Mouse (Mus musculus) MEL (cell line): ENCODE measurements around the gene Cdc42. TPM values are rescaled to one million over a fixed set of nuclear protein-coding genes. Genes with fewer than 3 reads are reported as not detected.

Experiments
- DNase-seq: peaks from one replicate; pipeline ENCODE4 v3.0.0; 2011; ENCODE audit warnings: low read depth, low spot score
- H3K27ac ChIP-seq: 2 replicates; pipeline ENCODE4 v1.5.1; 2012; ENCODE audit warnings: low read depth, mild to moderate bottlenecking, control low read depth, low read length, moderate library complexity; ENCODE audit not compliant: control insufficient read depth
- H3K27me3 ChIP-seq, 2 experiments: fragments of 150-350 bp in 1 of 2; sonication (generic) in 1 of 2; 2 replicates each; pipeline ENCODE4 v1.6.1; 2012; ENCODE audit warnings: low read length in 2 of 2, mild to moderate bottlenecking in 2 of 2, improper control_type of control experiment in 1 of 2, moderate library complexity in 1 of 2; ENCODE audit not compliant: insufficient read depth in 2 of 2, control insufficient read depth in 1 of 2
- H3K36me3 ChIP-seq, 2 experiments: 2 replicates each; pipeline ENCODE4 v1.6.1; 2012 to 2014; ENCODE audit warnings: low read length in 2 of 2, improper control_type of control experiment in 1 of 2, inconsistent platforms in 1 of 2, mild to moderate bottlenecking in 1 of 2; ENCODE audit not compliant: insufficient read depth in 2 of 2, control insufficient read depth in 1 of 2
- H3K4me1 ChIP-seq, 2 experiments: fragments of 150-350 bp in 1 of 2; sonication (generic) in 1 of 2; 2 replicates each; pipeline ENCODE4 v1.6.1; 2012; ENCODE audit warnings: low read length in 2 of 2, improper control_type of control experiment in 1 of 2, mild to moderate bottlenecking in 1 of 2; ENCODE audit not compliant: insufficient read depth in 2 of 2, control insufficient read depth in 1 of 2
- H3K4me3 ChIP-seq, 2 experiments: fragments of 150-350 bp in 1 of 2; sonication (generic) in 1 of 2; 2 replicates each; pipeline ENCODE4 v1.5.1; 2012; ENCODE audit warnings: low read depth in 2 of 2, low read length in 2 of 2, mild to moderate bottlenecking in 2 of 2, moderate library complexity in 2 of 2, control low read depth in 1 of 2, improper control_type of control experiment in 1 of 2; ENCODE audit not compliant: control insufficient read depth in 1 of 2, insufficient read depth in 1 of 2
- H3K79me2 ChIP-seq: 2 replicates; pipeline ENCODE4 v1.6.1; 2012; ENCODE audit warnings: mild to moderate bottlenecking, low read length, moderate library complexity; ENCODE audit not compliant: control insufficient read depth, poor library complexity, insufficient read depth
- H3K9ac ChIP-seq: 2 replicates; pipeline ENCODE4 v1.6.1; 2012; ENCODE audit warnings: low read depth, mild to moderate bottlenecking, control low read depth, low read length, moderate library complexity; ENCODE audit not compliant: control insufficient read depth, poor library complexity, severe bottlenecking
- H3K9me3 ChIP-seq: fragments of 150-350 bp; sonication (generic); replicated peaks from 2 replicates; pipeline ENCODE4 v1.6.1; 2012; ENCODE audit warnings: mild to moderate bottlenecking, low read length, improper control_type of control experiment, moderate library complexity; ENCODE audit not compliant: insufficient read depth
- BHLHE40 ChIP-seq: IDR thresholded peaks from 2 replicates; pipeline ENCODE4 v1.6.1; 2012; ENCODE audit warnings: low read depth, mild to moderate bottlenecking, inconsistent platforms, low read length, improper control_type of control experiment, borderline replicate concordance
- CHD1 ChIP-seq: IDR thresholded peaks from 2 replicates; pipeline ENCODE4 v1.6.1; 2012; ENCODE audit warnings: low read depth, mild to moderate bottlenecking, inconsistent platforms, low read length, improper control_type of control experiment
- CTCF ChIP-seq, 3 experiments: IDR thresholded peaks in 2 of 3; conservative IDR thresholded peaks in 1 of 3; 2 replicates each; pipeline ENCODE4 v1.5.1; 2011 to 2012; ENCODE audit warnings: low read length in 3 of 3, low read depth in 2 of 3, mild to moderate bottlenecking in 2 of 3, improper control_type of control experiment in 1 of 3, inconsistent platforms in 1 of 3, mixed read lengths in 1 of 3, moderate library complexity in 1 of 3; ENCODE audit not compliant: control insufficient read depth in 1 of 3, insufficient read depth in 1 of 3, poor library complexity in 1 of 3, severe bottlenecking in 1 of 3
- E2F4 ChIP-seq: IDR thresholded peaks from 2 replicates; pipeline ENCODE4 v1.6.1; 2011; ENCODE audit warnings: low read depth, low read length, improper control_type of control experiment, borderline replicate concordance
- ELF1 ChIP-seq: IDR thresholded peaks from 2 replicates; pipeline ENCODE4 v1.6.1; 2014; ENCODE audit warnings: low read depth, mild to moderate bottlenecking, inconsistent platforms, low read length, improper control_type of control experiment, moderate library complexity
- EP300 ChIP-seq, 2 experiments: IDR thresholded peaks; 2 replicates each; pipeline ENCODE4 v1.6.1; 2011; ENCODE audit warnings: improper control_type of control experiment in 2 of 2, low read length in 2 of 2, low read depth in 1 of 2, mild to moderate bottlenecking in 1 of 2
- ETS1 ChIP-seq: IDR thresholded peaks from 2 replicates; pipeline ENCODE4 v1.6.1; 2012; ENCODE audit warnings: low read depth, mild to moderate bottlenecking, inconsistent platforms, low read length, improper control_type of control experiment, moderate library complexity
- GABPA ChIP-seq: IDR thresholded peaks from 2 replicates; pipeline ENCODE4 v1.6.1; 2012; ENCODE audit warnings: low read depth, mild to moderate bottlenecking, inconsistent platforms, low read length, improper control_type of control experiment, moderate library complexity
- GATA1 ChIP-seq: IDR thresholded peaks from 2 replicates; pipeline ENCODE4 v1.6.1; 2011; ENCODE audit warnings: low read depth, low read length, improper control_type of control experiment
- HCFC1 ChIP-seq: IDR thresholded peaks from 2 replicates; pipeline ENCODE4 v1.6.1; 2012; ENCODE audit warnings: low read depth, mild to moderate bottlenecking, inconsistent platforms, low read length, improper control_type of control experiment, moderate library complexity
- KAT2A ChIP-seq: conservative IDR thresholded peaks from 2 replicates; pipeline ENCODE4 v1.6.1; 2012; ENCODE audit warnings: low read depth, low read length, improper control_type of control experiment, inconsistent platforms
- MAX ChIP-seq: IDR thresholded peaks from 2 replicates; pipeline ENCODE4 v1.6.1; 2011; ENCODE audit warnings: low read length, improper control_type of control experiment
- MAZ ChIP-seq: IDR thresholded peaks from 2 replicates; pipeline ENCODE4 v1.6.1; 2012; ENCODE audit warnings: low read depth, mild to moderate bottlenecking, inconsistent platforms, low read length, improper control_type of control experiment
- MEF2A ChIP-seq: IDR thresholded peaks from 2 replicates; pipeline ENCODE4 v1.6.1; 2014; ENCODE audit warnings: low read depth, mild to moderate bottlenecking, inconsistent platforms, low read length, improper control_type of control experiment; ENCODE audit not compliant: poor library complexity, insufficient replicate concordance, severe bottlenecking; ENCODE audit errors: extremely low read depth
- MXI1 ChIP-seq: IDR thresholded peaks from 2 replicates; pipeline ENCODE4 v1.6.1; 2011; ENCODE audit warnings: mild to moderate bottlenecking, low read depth, low read length, improper control_type of control experiment
- MYB ChIP-seq: IDR thresholded peaks from 2 replicates; pipeline ENCODE4 v1.6.1; 2011; ENCODE audit warnings: mild to moderate bottlenecking, low read depth, low read length, improper control_type of control experiment
- MYC ChIP-seq: IDR thresholded peaks from 2 replicates; pipeline ENCODE4 v1.6.1; 2011; ENCODE audit warnings: low read depth, mild to moderate bottlenecking, low read length, improper control_type of control experiment, moderate library complexity
- NELFE ChIP-seq: IDR thresholded peaks from 2 replicates; pipeline ENCODE4 v1.6.1; 2011; ENCODE audit warnings: low read depth, low read length, improper control_type of control experiment
- NRF1 ChIP-seq: IDR thresholded peaks from 2 replicates; pipeline ENCODE4 v1.6.1; 2014; ENCODE audit warnings: low read depth, mild to moderate bottlenecking, inconsistent platforms, low read length, improper control_type of control experiment, moderate library complexity; ENCODE audit not compliant: poor library complexity, insufficient read depth, severe bottlenecking
- POLR2A ChIP-seq, 2 experiments: IDR thresholded peaks; 2 replicates each; pipeline ENCODE4 v1.6.1; 2011 to 2012; ENCODE audit warnings: low read length in 2 of 2, mild to moderate bottlenecking in 2 of 2, control low read depth in 1 of 2, improper control_type of control experiment in 1 of 2, low read depth in 1 of 2, moderate library complexity in 1 of 2; ENCODE audit not compliant: control insufficient read depth in 1 of 2, insufficient read depth in 1 of 2, poor library complexity in 1 of 2
- POLR2AphosphoS2 ChIP-seq: IDR thresholded peaks from 2 replicates; pipeline ENCODE4 v1.6.1; 2011; ENCODE audit warnings: low read length, improper control_type of control experiment
- POLR2AphosphoS5 ChIP-seq: IDR thresholded peaks from 2 replicates; pipeline ENCODE4 v1.6.1; 2012; ENCODE audit warnings: low read depth, borderline replicate concordance, mild to moderate bottlenecking, inconsistent platforms, low read length, moderate library complexity, mixed read lengths
- RAD21 ChIP-seq: IDR thresholded peaks from 2 replicates; pipeline ENCODE4 v1.6.1; 2011; ENCODE audit warnings: mild to moderate bottlenecking, low read depth, low read length, improper control_type of control experiment
- RCOR1 ChIP-seq: IDR thresholded peaks from 2 replicates; pipeline ENCODE4 v1.6.1; 2012; ENCODE audit warnings: low read depth, mild to moderate bottlenecking, inconsistent platforms, low read length, improper control_type of control experiment
- SIN3A ChIP-seq: IDR thresholded peaks from 2 replicates; pipeline ENCODE4 v1.6.1; 2012; ENCODE audit warnings: low read length, improper control_type of control experiment, inconsistent platforms
- SMC3 ChIP-seq: IDR thresholded peaks from 2 replicates; pipeline ENCODE4 v1.6.1; 2011; ENCODE audit warnings: low read depth, low read length, improper control_type of control experiment
- TAL1 ChIP-seq: IDR thresholded peaks from 2 replicates; pipeline ENCODE4 v1.6.1; 2012; ENCODE audit warnings: mild to moderate bottlenecking, inconsistent platforms, low read length, moderate library complexity, mixed read lengths
- TCF12 ChIP-seq: IDR thresholded peaks from 2 replicates; pipeline ENCODE4 v1.6.1; 2014; ENCODE audit warnings: low read depth, mild to moderate bottlenecking, inconsistent platforms, low read length, improper control_type of control experiment, moderate library complexity
- UBTF ChIP-seq: IDR thresholded peaks from 2 replicates; pipeline ENCODE4 v1.6.1; 2012; ENCODE audit warnings: low read depth, mild to moderate bottlenecking, inconsistent platforms, low read length, improper control_type of control experiment, moderate library complexity, borderline replicate concordance; ENCODE audit not compliant: insufficient read depth
- USF1 ChIP-seq: IDR thresholded peaks from 2 replicates; pipeline ENCODE4 v1.6.1; 2014; ENCODE audit warnings: low read depth, mild to moderate bottlenecking, inconsistent platforms, low read length, improper control_type of control experiment, moderate library complexity
- USF2 ChIP-seq, 2 experiments: IDR thresholded peaks; 2 replicates each; pipeline ENCODE4 v1.6.1; 2011 to 2012; ENCODE audit warnings: improper control_type of control experiment in 2 of 2, low read length in 2 of 2, borderline replicate concordance in 1 of 2, inconsistent platforms in 1 of 2, low read depth in 1 of 2, mild to moderate bottlenecking in 1 of 2; ENCODE audit not compliant: insufficient read depth in 1 of 2
- ZKSCAN1 ChIP-seq: IDR thresholded peaks from 2 replicates; pipeline ENCODE4 v1.6.1; 2012; ENCODE audit warnings: low read depth, mild to moderate bottlenecking, inconsistent platforms, low read length, improper control_type of control experiment, moderate library complexity
- ZMIZ1 ChIP-seq: IDR thresholded peaks from 2 replicates; pipeline ENCODE4 v1.6.1; 2012; ENCODE audit warnings: low read depth, mild to moderate bottlenecking, inconsistent platforms, low read length, improper control_type of control experiment, moderate library complexity
- ZNF384 ChIP-seq: IDR thresholded peaks from 2 replicates; pipeline ENCODE4 v1.6.1; 2012; ENCODE audit warnings: low read depth, mild to moderate bottlenecking, inconsistent platforms, low read length, improper control_type of control experiment
- polyA plus RNA-seq, 2 experiments: library from polyadenylated mRNA; stranded (reverse) in 1 of 2; unstranded in 1 of 2; fragments of >175 nt in 1 of 2; fragments of >200 nt in 1 of 2; gene quantifications; 2 replicates each; pipeline versions ENCODE4 v1.2.1 to v1.2.4; 2012; ENCODE audit warnings: low replicate concordance in 2 of 2, low read depth in 1 of 2; ENCODE audit not compliant: insufficient read length in 2 of 2, insufficient read depth in 1 of 2, missing spikeins in 1 of 2
- total RNA-seq: library from RNA; depleted of rRNA; stranded (reverse); fragments of 300-350 nt; gene quantifications from 2 replicates; pipeline ENCODE4 v1.2.3, GENCODE M21; 2012; rRNA removed

The Cdc42 gene
- total RNA-seq (173 and 174 TPM in 2 replicates), polyA plus RNA-seq (100 to 1,000 TPM; 117 to 203 TPM)

GRCm38 (mm10) chr4:137357517-137358254 is at the start of gene Cdc42:
Cdc42 (minus strand) TSS chr4:137357720.
- H3K9me3 ChIP-seq: no peaks in the 10 kb centered on the region
- H3K79me2 ChIP-seq: peaks cover 41% of the 10 kb centered on the region
- DNase-seq: peak; percentile 97
- H3K27ac ChIP-seq: peak within 1 kb of the TSS; percentile 93
- H3K4me1 ChIP-seq: peaks cover 6 to 13% of the 10 kb centered on the region in 2 experiments; a peak in 3 of 4 replicates
- peak within 1 kb of the TSS; percentile 92 to 99 for H3K4me3 ChIP-seq
- H3K9ac ChIP-seq: peak within 1 kb of the TSS; percentile 97
- H3K36me3 ChIP-seq: peaks cover 5 to 32% of the 10 kb centered on the region in 2 experiments; a peak in 3 of 4 replicates
- H3K27me3 ChIP-seq: no peaks in the 10 kb centered on the region
- TF ChIP-seq KAT2A: no peak; the same call in 1 of the 2 replicates
- 0 out of 2 replicates have a peak, but pooled peaks have one; percentile 59 for TF ChIP-seq CHD1
- TF ChIP-seq UBTF: no peak
- no peak for TF ChIP-seq CTCF (IDR thresholded peaks at IDR 0.05 in 2 of 3, conservative IDR thresholded peaks at IDR 0.05 in 1 of 3; ENCODE audit: control insufficient read depth in 1 of 3, insufficient read depth in 1 of 3, low read depth in 2 of 3, low read length in 3 of 3, poor library complexity in 1 of 3, severe bottlenecking in 1 of 3)
- peak; percentile 90 for TF ChIP-seq NRF1
- peak; percentile 68 for TF ChIP-seq ETS1
- no peak for TF ChIP-seq SMC3
- TF ChIP-seq POLR2AphosphoS2: peak; percentile 77; the same call in 1 of the 2 replicates
- TF ChIP-seq GABPA: no peak
- no peak for TF ChIP-seq RAD21
- TF ChIP-seq POLR2AphosphoS5: no peak
- no peak for TF ChIP-seq ZKSCAN1
- TF ChIP-seq USF1: peak; percentile 47; the same call in 1 of the 2 replicates
- TF ChIP-seq MAZ: peak; percentile 46; the same call in 1 of the 2 replicates
- peak; percentile 93 for TF ChIP-seq NELFE
- TF ChIP-seq MYB: peak; percentile 26; the same call in 1 of the 2 replicates
- no peak for TF ChIP-seq E2F4
- TF ChIP-seq TCF12: peak; percentile 78
- peak; percentile 80 for TF ChIP-seq ELF1
- 0 out of 4 replicates have a peak, but pooled peaks of 1 of the 2 experiments have one; percentile 4 for TF ChIP-seq EP300 (IDR thresholded peaks at IDR 0.05; ENCODE audit: low read depth in 1 of 2, low read length in 2 of 2)
- peak; percentile 75 for TF ChIP-seq MAX
- TF ChIP-seq HCFC1: peak; percentile 82
- peak; percentile 74; the same call in 1 of the 2 replicates for TF ChIP-seq MYC
- peak; percentile 87 for TF ChIP-seq MXI1
- peak; percentile 95 to 99 for TF ChIP-seq POLR2A (IDR thresholded peaks at IDR 0.05; ENCODE audit: control insufficient read depth in 1 of 2, insufficient read depth in 1 of 2, low read depth in 1 of 2, low read length in 2 of 2, poor library complexity in 1 of 2)
- TF ChIP-seq BHLHE40: no peak; the same call in 1 of the 2 replicates
- TF ChIP-seq RCOR1: no peak
- TF ChIP-seq MEF2A: 0 out of 2 replicates have a peak, but pooled peaks have one; percentile 22
- TF ChIP-seq ZNF384: no peak
- TF ChIP-seq USF2 (IDR thresholded peaks at IDR 0.05; ENCODE audit: borderline replicate concordance in 1 of 2, insufficient read depth in 1 of 2, low read depth in 1 of 2, low read length in 2 of 2): no peak
- TF ChIP-seq GATA1: no peak
- no peak for TF ChIP-seq TAL1
- TF ChIP-seq SIN3A: peak; percentile 63
- peak; percentile 75 for TF ChIP-seq ZMIZ1
